Mouse (Mus musculus) heart, embryonic 10.5 days (tissue): Measurements from ENCODE around the gene Hs6st3. TPM values are rescaled to one million over a fixed set of nuclear protein-coding genes. Genes with fewer than 3 reads are reported as not detected.

Experiments used
- DNase-seq: peaks from one replicate; pipeline ENCODE4 v3.0.0-alpha.2; 2017; ENCODE audit warnings: low spot score
- H3K27ac ChIP-seq: fragments of 300-500 bp; sonication (generic); 2 replicates; pipeline ENCODE4 v1.5.1; 2016; ENCODE audit warnings: mild to moderate bottlenecking
- H3K27me3 ChIP-seq: fragments of 300-500 bp; sonication (generic); 2 replicates; pipeline ENCODE4 v1.6.1; 2016; ENCODE audit warnings: mild to moderate bottlenecking; ENCODE audit not compliant: poor library complexity, insufficient read depth, severe bottlenecking
- H3K36me3 ChIP-seq: fragments of 300-500 bp; sonication (generic); 2 replicates; pipeline ENCODE4 v1.6.1; 2016; ENCODE audit warnings: mild to moderate bottlenecking, moderate library complexity
- H3K4me1 ChIP-seq: fragments of 300-500 bp; sonication (generic); 2 replicates; pipeline ENCODE4 v1.6.1; 2016; ENCODE audit warnings: mild to moderate bottlenecking
- H3K4me3 ChIP-seq: fragments of 300-500 bp; sonication (generic); 2 replicates; pipeline ENCODE4 v1.5.1; 2016; ENCODE audit warnings: mild to moderate bottlenecking, moderate library complexity
- H3K9me3 ChIP-seq: fragments of 300-500 bp; sonication (generic); 2 replicates; pipeline ENCODE4 v1.6.1; 2016; ENCODE audit warnings: mild to moderate bottlenecking, moderate library complexity
- WGBS: fragments of 180-500 bp; shearing (Covaris S2); methylation state at CpG from one replicate; pipeline ENCODE4 v1.1.7; 2016; 5-methylcytosine and 5-hydroxymethylcytosine counted together
- polyA plus RNA-seq: library from polyadenylated mRNA; unstranded; fragments of >200 nt; fragmentation: Nextera tagmentation; extraction: Ambion mirVana; gene quantifications from 2 replicates; pipeline ENCODE4 v1.2.1, GENCODE M21; 2016

Hs6st3 gene
- polyA plus RNA-seq, 1 experiment from 2014 or later = 0.18 TPM

- no peaks in the 10 kb centered on the region for H3K27me3 ChIP-seq
- no peak overlapping the region for H3K27ac ChIP-seq
- WGBS = 91% methylated on average over 11 of the region's 11 CpGs
- H3K4me3 ChIP-seq = no peak overlapping the region
- no peak for DNase-seq
- no peaks in the 10 kb centered on the region for H3K36me3 ChIP-seq
- no peaks in the 10 kb centered on the region for H3K9me3 ChIP-seq
- H3K4me1 ChIP-seq = peaks cover 5% of the 10 kb centered on the region; the same call in 1 of the 2 replicates
Observed at GRCm38 (mm10) chr14:119798561-119798960, 660.4 kb downstream of the Hs6st3 start.

GRCm38 (mm10) chr14:119800856-119801255 is 662.7 kb downstream of the Hs6st3 start:
- Histone ChIP-seq H3K4me1 (peaks cover 5% of the 10 kb centered on the region; the same call in 1 of the 2 replicates), H3K9me3 (no peaks in the 10 kb centered on the region), H3K27me3 (no peaks in the 10 kb centered on the region), H3K27ac (no peak overlapping the region), H3K4me3 (no peak overlapping the region), H3K36me3 (no peaks in the 10 kb centered on the region)
- no peak for DNase-seq
- WGBS = 86% methylated on average over 11 of the region's 11 CpGs

- no peaks in the 10 kb centered on the region for H3K36me3 ChIP-seq
- H3K27me3 ChIP-seq = no peaks in the 10 kb centered on the region
- H3K27ac ChIP-seq = no peak overlapping the region
- DNase-seq = no peak
- H3K9me3 ChIP-seq = no peaks in the 10 kb centered on the region
- 82% methylated on average over 4 of the region's 4 CpGs for WGBS
- H3K4me3 ChIP-seq = no peak overlapping the region
- H3K4me1 ChIP-seq = no peaks in the 10 kb centered on the region
Observed at GRCm38 (mm10) chr14:119813898-119814297, 675.8 kb downstream of the Hs6st3 start.

GRCm38 (mm10) chr14:119815616-119816015 is 677.5 kb downstream of the Hs6st3 start:
- Histone ChIP-seq H3K9me3 (no peaks in the 10 kb centered on the region), H3K4me1 (no peaks in the 10 kb centered on the region), H3K36me3 (no peaks in the 10 kb centered on the region), H3K27me3 (no peaks in the 10 kb centered on the region), H3K4me3 (no peak overlapping the region), H3K27ac (no peak overlapping the region)
- no peak for DNase-seq
- 82% methylated on average over 5 of the region's 5 CpGs for WGBS

- H3K4me3 ChIP-seq = no peak overlapping the region
- no peaks in the 10 kb centered on the region for H3K36me3 ChIP-seq
- DNase-seq = no peak
- H3K9me3 ChIP-seq = no peaks in the 10 kb centered on the region
- H3K27ac ChIP-seq = no peak overlapping the region
- no peaks in the 10 kb centered on the region for H3K4me1 ChIP-seq
- 55% methylated on average over 6 of the region's 6 CpGs for WGBS
- no peaks in the 10 kb centered on the region for H3K27me3 ChIP-seq
Observed at GRCm38 (mm10) chr14:119820562-119820961, 682.4 kb downstream of the Hs6st3 start.

- no peak for DNase-seq
- Histone ChIP-seq H3K27ac (peak overlapping the region; percentile 36; the same call in 1 of the 2 replicates), H3K4me1 (peaks cover 12% of the 10 kb centered on the region), H3K27me3 (no peaks in the 10 kb centered on the region), H3K36me3 (no peaks in the 10 kb centered on the region), H3K9me3 (no peaks in the 10 kb centered on the region), H3K4me3 (peak overlapping the region; percentile 41)
- 36% methylated on average over 19 of the region's 19 CpGs for WGBS
Observed at GRCm38 (mm10) chr14:119831165-119832011, 693.2 kb downstream of the Hs6st3 start.

- H3K27me3 ChIP-seq = no peaks in the 10 kb centered on the region
- H3K4me3 ChIP-seq = peak overlapping the region; percentile 41
- DNase-seq = no peak
- no peaks in the 10 kb centered on the region for H3K36me3 ChIP-seq
- peaks cover 12% of the 10 kb centered on the region for H3K4me1 ChIP-seq
- no peaks in the 10 kb centered on the region for H3K9me3 ChIP-seq
- WGBS = 76% methylated on average over 7 of the region's 7 CpGs
- H3K27ac ChIP-seq = no peak overlapping the region
Observed at GRCm38 (mm10) chr14:119832012-119832325, 693.8 kb downstream of the Hs6st3 start.

- Histone ChIP-seq H3K4me3 (no peak overlapping the region), H3K9me3 (no peaks in the 10 kb centered on the region), H3K4me1 (peaks cover 12% of the 10 kb centered on the region), H3K27ac (no peak overlapping the region), H3K27me3 (no peaks in the 10 kb centered on the region), H3K36me3 (no peaks in the 10 kb centered on the region)
- DNase-seq = no peak
- WGBS = 38% methylated on average over 9 of the region's 9 CpGs
Observed at GRCm38 (mm10) chr14:119832940-119833339, 694.8 kb downstream of the Hs6st3 start.

GRCm38 (mm10) chr14:119834008-119834700 is 696.0 kb downstream of the Hs6st3 start:
- WGBS = 62% methylated on average over 8 of the region's 8 CpGs

GRCm38 (mm10) chr14:119836051-119836450 is 697.9 kb downstream of the Hs6st3 start:
- Histone ChIP-seq H3K27ac (no peak overlapping the region), H3K4me3 (no peak overlapping the region), H3K4me1 (peaks cover 11% of the 10 kb centered on the region), H3K27me3 (no peaks in the 10 kb centered on the region), H3K36me3 (no peaks in the 10 kb centered on the region), H3K9me3 (no peaks in the 10 kb centered on the region)
- WGBS = 84% methylated on average over 3 of the region's 3 CpGs
- DNase-seq = no peak

More at GRCm38 (mm10) chr14:119834008-119834700, 696.0 kb downstream of the Hs6st3 start:
- H3K4me1 ChIP-seq = peaks cover 12% of the 10 kb centered on the region
- H3K4me3 ChIP-seq = no peak overlapping the region
- H3K27ac ChIP-seq = no peak overlapping the region
- no peak for DNase-seq
- no peaks in the 10 kb centered on the region for H3K36me3 ChIP-seq
- H3K27me3 ChIP-seq = no peaks in the 10 kb centered on the region
- H3K9me3 ChIP-seq = no peaks in the 10 kb centered on the region

- Histone ChIP-seq H3K36me3 (no peaks in the 10 kb centered on the region), H3K4me3 (peak overlapping the region; percentile 12; the same call in 1 of the 2 replicates), H3K27ac (peak overlapping the region; percentile 71), H3K9me3 (no peaks in the 10 kb centered on the region), H3K27me3 (no peaks in the 10 kb centered on the region), H3K4me1 (peaks cover 16% of the 10 kb centered on the region)
- WGBS = 36% methylated on average over 12 of the region's 12 CpGs
- no peak for DNase-seq
Observed at GRCm38 (mm10) chr14:119847540-119847939, 709.4 kb downstream of the Hs6st3 start.

GRCm38 (mm10) chr14:119848759-119849298 is 710.7 kb downstream of the Hs6st3 start:
- Histone ChIP-seq H3K36me3 (no peaks in the 10 kb centered on the region), H3K4me1 (peaks cover 16% of the 10 kb centered on the region), H3K27me3 (no peaks in the 10 kb centered on the region), H3K4me3 (no peak overlapping the region), H3K9me3 (no peaks in the 10 kb centered on the region), H3K27ac (no peak overlapping the region)
- 62% methylated on average over 4 of the region's 4 CpGs for WGBS
- no peak for DNase-seq

GRCm38 (mm10) chr14:119849338-119849737 is 711.2 kb downstream of the Hs6st3 start:
- Histone ChIP-seq H3K36me3 (no peaks in the 10 kb centered on the region), H3K4me3 (no peak overlapping the region), H3K27me3 (no peaks in the 10 kb centered on the region), H3K27ac (no peak overlapping the region), H3K4me1 (peaks cover 16% of the 10 kb centered on the region), H3K9me3 (no peaks in the 10 kb centered on the region)
- 78% methylated on average over 7 of the region's 7 CpGs for WGBS
- DNase-seq = no peak
